ENCODE assay signal across 12 mouse cellular contexts in genomic region chr1:20700011-20700410, GRCm38 (mm10). TPM values are rescaled to one million over a fixed set of nuclear protein-coding genes. Genes with fewer than 3 reads are reported as not detected.
DNase-seq lines count a peak whose midpoint lies in the region; ATAC-seq and TF ChIP-seq lines count a peak whose summit lies in the region.
"Had no signal": no experiment of that assay in that cellular context is flagged by ENCODE, and none has a peak within 500 bp of the region (broad histone marks: within the 10 kb centered on the region; RNA-seq: fewer than 3 reads in every experiment).

No protein-coding gene starts in this region.

- H3K36me3 ChIP-seq in intestine, postnatal 0 days (ENCODE audit: control insufficient read depth, insufficient read depth) = no peaks in the 10 kb centered on the region
- H3K36me3 ChIP-seq in intestine, embryonic 16.5 days (ENCODE audit: control insufficient read depth, insufficient read depth, low read length) = no peaks in the 10 kb centered on the region
- H3K36me3 ChIP-seq: hindbrain, embryonic 12.5 days; lung, embryonic 15.5 days; neural tube, embryonic 13.5 days had no signal

- no peak overlapping the region for H3K4me2 ChIP-seq in intestine, postnatal 0 days (replicated peaks; ENCODE audit: low read depth)
- no peak overlapping the region for H3K4me2 ChIP-seq in intestine, embryonic 16.5 days (ENCODE audit: low read depth, low read length)
- H3K4me2 ChIP-seq: hindbrain, embryonic 12.5 days; lung, embryonic 15.5 days; neural tube, embryonic 13.5 days had no signal

- no peak overlapping the region for H3K9ac ChIP-seq in intestine, postnatal 0 days (ENCODE audit: low read depth, low read length)
- H3K9ac ChIP-seq in intestine, embryonic 16.5 days (ENCODE audit: low read depth, low read length) = no peak overlapping the region
- H3K9ac ChIP-seq: hindbrain, embryonic 12.5 days; lung, embryonic 15.5 days; neural tube, embryonic 13.5 days had no signal

- no peaks in the 10 kb centered on the region for H3K4me1 ChIP-seq in intestine, postnatal 0 days (replicated peaks; ENCODE audit: control insufficient read depth, insufficient read depth, low read length)
- no peaks in the 10 kb centered on the region for H3K4me1 ChIP-seq in intestine, embryonic 16.5 days (ENCODE audit: control insufficient read depth, insufficient read depth, low read length)
- H3K4me1 ChIP-seq: hindbrain, embryonic 12.5 days; lung, embryonic 15.5 days; neural tube, embryonic 13.5 days had no signal

- 48% methylated on average over 3 of the region's 3 CpGs for WGBS in intestine, postnatal 0 days
- WGBS in intestine, embryonic 16.5 days = 58% methylated on average over 3 of the region's 3 CpGs

- no peak for ATAC-seq in intestine, postnatal 0 days
- ATAC-seq in intestine, embryonic 16.5 days = no peak

- peak; percentile 5 to 14 for DNase-seq in cerebellum, adult 18-20 months
- DNase-seq in cerebellum, adult 11-12 months = no peak
- DNase-seq in 416B (ENCODE audit: low read depth) = peak; percentile 52
- DNase-seq in brain, embryonic 14.5 days (ENCODE audit: low read depth) = peak; percentile 57
- no peak for DNase-seq in urinary bladder, postnatal 14 days (ENCODE audit: low spot score)
- no peak for DNase-seq in kidney, postnatal 10 days
- DNase-seq: layer of hippocampus, adult 9-11 months had no signal

- no peak overlapping the region for H3K4me3 ChIP-seq in intestine, postnatal 0 days (ENCODE audit: low read depth, low read length)
- H3K4me3 ChIP-seq in intestine, embryonic 16.5 days (ENCODE audit: low read length) = no peak overlapping the region
- H3K4me3 ChIP-seq: hindbrain, embryonic 12.5 days; lung, embryonic 15.5 days; neural tube, embryonic 13.5 days had no signal

- no peak for TF ChIP-seq POLR2A in brain, embryonic 14.5 days (IDR thresholded peaks at IDR 0.05; ENCODE audit: borderline replicate concordance, extremely low read depth, insufficient read depth, insufficient read length, poor library complexity, severe bottlenecking)

- no peaks in the 10 kb centered on the region for H3K27me3 ChIP-seq in intestine, postnatal 0 days (replicated peaks; ENCODE audit: control insufficient read depth, insufficient read depth, low read length)
- H3K27me3 ChIP-seq in intestine, embryonic 16.5 days (replicated peaks; ENCODE audit: control insufficient read depth, insufficient read depth, low read length) = no peaks in the 10 kb centered on the region
- H3K27me3 ChIP-seq: hindbrain, embryonic 12.5 days; lung, embryonic 15.5 days; neural tube, embryonic 13.5 days had no signal

- H3K27ac ChIP-seq in intestine, postnatal 0 days (ENCODE audit: low read depth, low read length) = no peak overlapping the region
- no peak overlapping the region for H3K27ac ChIP-seq in intestine, embryonic 16.5 days (ENCODE audit: low read length)
- H3K27ac ChIP-seq: hindbrain, embryonic 12.5 days; lung, embryonic 15.5 days; neural tube, embryonic 13.5 days had no signal

- peak; percentile 78 for TF ChIP-seq CTCF in intestine, postnatal 0 days (IDR thresholded peaks at IDR 0.05; ENCODE audit: low read depth)
- peak; percentile 48; the same call in 1 of the 2 replicates for TF ChIP-seq CTCF in brain, embryonic 14.5 days (IDR thresholded peaks at IDR 0.05; ENCODE audit: borderline replicate concordance, extremely low read depth, insufficient read depth, insufficient read length)

- H3K9me3 ChIP-seq in intestine, postnatal 0 days (ENCODE audit: control insufficient read depth) = no peaks in the 10 kb centered on the region
- H3K9me3 ChIP-seq in intestine, embryonic 16.5 days (ENCODE audit: control insufficient read depth, low read length) = no peaks in the 10 kb centered on the region
- H3K9me3 ChIP-seq: hindbrain, embryonic 12.5 days; lung, embryonic 15.5 days; neural tube, embryonic 13.5 days had no signal

RNA-seq across cellular contexts. Expression of gene Il17a, which starts 30.7 kb away (rescaled TPM):
- not detected in 2 replicates for polyA plus RNA-seq in intestine, postnatal 0 days (2015; fragmentation: Nextera tagmentation; extraction: Ambion mirVana)
- polyA plus RNA-seq in intestine, embryonic 16.5 days (2015; fragmentation: Nextera tagmentation; extraction: Ambion mirVana) = not detected in 2 replicates
- not detected in 2 replicates for polyA plus RNA-seq in brain, embryonic 14.5 days (2012; rRNA removed)
- polyA plus RNA-seq: hindbrain, embryonic 12.5 days; lung, embryonic 15.5 days; neural tube, embryonic 13.5 days had no signal

Comparison
In these comparisons a context has a peak if more than half of its experiments do, and no peak if none do; other contexts are left out.
1. DNase-seq: peak in cerebellum, adult 18-20 months (2 of 2), 416B (single experiment) and brain, embryonic 14.5 days (single experiment); none in cerebellum, adult 11-12 months (single experiment), urinary bladder, postnatal 14 days (single experiment) and kidney, postnatal 10 days (single experiment).